Mouse (Mus musculus): Measurements from ENCODE around the gene Znhit3.

DNA sequence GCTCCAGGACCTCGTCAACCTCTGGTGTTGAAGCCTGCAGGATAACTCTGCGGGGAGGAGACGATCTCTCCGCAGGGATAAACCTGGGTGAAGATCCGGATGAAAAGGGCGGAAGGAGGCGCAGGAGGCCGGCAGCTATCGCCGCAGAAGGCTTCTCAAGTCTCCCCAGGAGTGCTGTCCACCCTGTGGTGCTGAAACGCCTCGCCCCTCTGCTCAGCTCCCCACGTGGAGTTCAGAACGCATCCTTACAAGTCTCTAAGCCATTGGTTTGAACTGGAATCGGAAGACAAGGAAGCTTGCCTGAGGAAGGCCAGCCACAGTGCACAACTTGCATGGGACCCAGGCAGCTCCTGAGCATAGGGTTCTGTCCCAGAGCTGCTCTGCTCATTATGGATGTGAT is 27.8 kb upstream of the Znhit3 start:
- TF ChIP-seq MAZ (IDR thresholded peaks at IDR 0.05; ENCODE audit: low read depth, low read length) (no peak), CTCF (IDR thresholded peaks at IDR 0.05 in 2 of 3, conservative IDR thresholded peaks at IDR 0.05 in 1 of 3; ENCODE audit: control insufficient read depth in 1 of 3, insufficient read depth in 1 of 3, low read depth in 2 of 3, low read length in 3 of 3, poor library complexity in 1 of 3, severe bottlenecking in 1 of 3) (no peak), EP300 (IDR thresholded peaks at IDR 0.05; ENCODE audit: low read depth in 1 of 2, low read length in 2 of 2) (no peak), POLR2A (IDR thresholded peaks at IDR 0.05; ENCODE audit: control insufficient read depth in 1 of 2, insufficient read depth in 1 of 2, low read depth in 1 of 2, low read length in 2 of 2, poor library complexity in 1 of 2) (no peak), HCFC1 (IDR thresholded peaks at IDR 0.05; ENCODE audit: low read depth, low read length) (no peak), MAFK (IDR thresholded peaks at IDR 0.05; ENCODE audit: borderline replicate concordance, low read depth, low read length) (no peak), TCF12 (IDR thresholded peaks at IDR 0.05; ENCODE audit: low read depth, low read length) (no peak), ELF1 (IDR thresholded peaks at IDR 0.05; ENCODE audit: low read depth, low read length) (no peak), KAT2A (conservative IDR thresholded peaks at IDR 0.05; ENCODE audit: low read depth, low read length) (no peak)

Data from MEL (cell line).